Mouse (Mus musculus): ENCODE measurements at regions not wholly inside any gene's neighbourhood (a gene's known extent, or its start where the extent isn't known, plus 50 kb on each side); places are given as distances from the start of the nearest gene placed in this dataset.

GRCm38 (mm10) chr13:103513825-103514224, 179.5 kb upstream of the Mast4 start:
- DNase-seq (ENCODE audit: low spot score, missing footprints): no peak
- H3K36me3 ChIP-seq (ENCODE audit: control insufficient read depth, insufficient read depth, low read length): no peaks in the 10 kb centered on the region
- no peak overlapping the region for H3K4me3 ChIP-seq (ENCODE audit: low read depth, low read length)
- no peak for ATAC-seq (ENCODE audit: low FRiP score)
- no peaks in the 10 kb centered on the region for H3K27me3 ChIP-seq (ENCODE audit: control insufficient read depth, insufficient read depth, low read length)
- no peaks in the 10 kb centered on the region for H3K4me1 ChIP-seq (ENCODE audit: control insufficient read depth, insufficient read depth, low read length)
- 84% methylated on average over 1 of the region's 1 CpGs for WGBS
- no peak overlapping the region for H3K27ac ChIP-seq (ENCODE audit: low read depth, low read length)
- no peak overlapping the region for H3K9ac ChIP-seq (ENCODE audit: low read length)
- H3K4me2 ChIP-seq: no peak overlapping the region
- H3K9me3 ChIP-seq (ENCODE audit: control insufficient read depth, low read length): no peaks in the 10 kb centered on the region

- Histone ChIP-seq H3K9ac (ENCODE audit: low read length) (no peak overlapping the region), H3K36me3 (ENCODE audit: control insufficient read depth, insufficient read depth, low read length) (no peaks in the 10 kb centered on the region), H3K9me3 (ENCODE audit: control insufficient read depth, low read length) (no peaks in the 10 kb centered on the region), H3K27ac (ENCODE audit: low read depth, low read length) (no peak overlapping the region), H3K4me1 (ENCODE audit: control insufficient read depth, insufficient read depth, low read length) (no peaks in the 10 kb centered on the region), H3K4me2 (no peak overlapping the region), H3K4me3 (ENCODE audit: low read depth, low read length) (no peak overlapping the region), H3K27me3 (ENCODE audit: control insufficient read depth, insufficient read depth, low read length) (no peaks in the 10 kb centered on the region)
- 88% methylated on average over 7 of the region's 7 CpGs for WGBS
- DNase-seq (ENCODE audit: low spot score, missing footprints): no peak
- no peak for ATAC-seq (ENCODE audit: low FRiP score)
These were observed 178.2 kb upstream of the Mast4 start for GRCm38 (mm10) chr13:103512476-103512875.

GRCm38 (mm10) chr13:103504987-103505386, 170.7 kb upstream of the Mast4 start:
- Histone ChIP-seq H3K4me1 (ENCODE audit: control insufficient read depth, insufficient read depth, low read length) (no peaks in the 10 kb centered on the region), H3K27me3 (ENCODE audit: control insufficient read depth, insufficient read depth, low read length) (no peaks in the 10 kb centered on the region), H3K4me3 (ENCODE audit: low read depth, low read length) (no peak overlapping the region), H3K36me3 (ENCODE audit: control insufficient read depth, insufficient read depth, low read length) (no peaks in the 10 kb centered on the region), H3K9me3 (ENCODE audit: control insufficient read depth, low read length) (no peaks in the 10 kb centered on the region), H3K27ac (ENCODE audit: low read depth, low read length) (no peak overlapping the region), H3K4me2 (no peak overlapping the region), H3K9ac (ENCODE audit: low read length) (no peak overlapping the region)
- no peak for ATAC-seq (ENCODE audit: low FRiP score)
- DNase-seq (ENCODE audit: low spot score, missing footprints): no peak
- 87% methylated on average over 7 of the region's 7 CpGs for WGBS

- H3K9ac ChIP-seq (ENCODE audit: low read length): no peak overlapping the region
- H3K4me2 ChIP-seq: no peak overlapping the region
- no peaks in the 10 kb centered on the region for H3K4me1 ChIP-seq (ENCODE audit: control insufficient read depth, insufficient read depth, low read length)
- H3K27me3 ChIP-seq (ENCODE audit: control insufficient read depth, insufficient read depth, low read length): no peaks in the 10 kb centered on the region
- no peaks in the 10 kb centered on the region for H3K36me3 ChIP-seq (ENCODE audit: control insufficient read depth, insufficient read depth, low read length)
- DNase-seq (ENCODE audit: low spot score, missing footprints) (no peak), ATAC-seq (ENCODE audit: low FRiP score) (no peak)
- no peak overlapping the region for H3K4me3 ChIP-seq (ENCODE audit: low read depth, low read length)
- H3K9me3 ChIP-seq (ENCODE audit: control insufficient read depth, low read length): no peaks in the 10 kb centered on the region
- H3K27ac ChIP-seq (ENCODE audit: low read depth, low read length): no peak overlapping the region
- 85% methylated on average over 8 of the region's 8 CpGs for WGBS
These were observed 165.1 kb upstream of the Mast4 start for GRCm38 (mm10) chr13:103499376-103499775.

- H3K36me3 ChIP-seq (ENCODE audit: control insufficient read depth, insufficient read depth, low read length): no peaks in the 10 kb centered on the region
- no peak overlapping the region for H3K4me3 ChIP-seq (ENCODE audit: low read depth, low read length)
- no peak overlapping the region for H3K27ac ChIP-seq (ENCODE audit: low read depth, low read length)
- DNase-seq (ENCODE audit: low spot score, missing footprints): no peak
- no peak overlapping the region for H3K9ac ChIP-seq (ENCODE audit: low read length)
- H3K4me1 ChIP-seq (ENCODE audit: control insufficient read depth, insufficient read depth, low read length): no peaks in the 10 kb centered on the region; the same call in 1 of the 2 replicates
- WGBS: 86% methylated on average over 9 of the region's 9 CpGs
- no peak overlapping the region for H3K4me2 ChIP-seq
- H3K27me3 ChIP-seq (ENCODE audit: control insufficient read depth, insufficient read depth, low read length): no peaks in the 10 kb centered on the region
- no peaks in the 10 kb centered on the region for H3K9me3 ChIP-seq (ENCODE audit: control insufficient read depth, low read length)
- ATAC-seq (ENCODE audit: low FRiP score): no peak
These were observed 160.1 kb upstream of the Mast4 start for GRCm38 (mm10) chr13:103494371-103494770.

GRCm38 (mm10) chr13:103493567-103493966, 159.3 kb upstream of the Mast4 start:
- no peak overlapping the region for H3K4me3 ChIP-seq (ENCODE audit: low read depth, low read length)
- H3K4me1 ChIP-seq (ENCODE audit: control insufficient read depth, insufficient read depth, low read length): no peaks in the 10 kb centered on the region; the same call in 1 of the 2 replicates
- no peaks in the 10 kb centered on the region for H3K9me3 ChIP-seq (ENCODE audit: control insufficient read depth, low read length)
- H3K36me3 ChIP-seq (ENCODE audit: control insufficient read depth, insufficient read depth, low read length): no peaks in the 10 kb centered on the region
- H3K27me3 ChIP-seq (ENCODE audit: control insufficient read depth, insufficient read depth, low read length): no peaks in the 10 kb centered on the region
- no peak overlapping the region for H3K27ac ChIP-seq (ENCODE audit: low read depth, low read length)
- WGBS: 87% methylated on average over 7 of the region's 7 CpGs
- H3K9ac ChIP-seq (ENCODE audit: low read length): no peak overlapping the region
- DNase-seq (ENCODE audit: low spot score, missing footprints) (no peak), ATAC-seq (ENCODE audit: low FRiP score) (no peak)
- H3K4me2 ChIP-seq: no peak overlapping the region

GRCm38 (mm10) chr13:103490049-103490448, 155.8 kb upstream of the Mast4 start:
- ATAC-seq (ENCODE audit: low FRiP score): no peak
- no peak overlapping the region for H3K27ac ChIP-seq (ENCODE audit: low read depth, low read length)
- no peaks in the 10 kb centered on the region for H3K27me3 ChIP-seq (ENCODE audit: control insufficient read depth, insufficient read depth, low read length)
- WGBS: 11% methylated on average over 6 of the region's 6 CpGs
- H3K9me3 ChIP-seq (ENCODE audit: control insufficient read depth, low read length): no peaks in the 10 kb centered on the region
- peak; percentile 86 for DNase-seq (ENCODE audit: low spot score, missing footprints)
- H3K4me2 ChIP-seq: no peak overlapping the region
- H3K4me1 ChIP-seq (ENCODE audit: control insufficient read depth, insufficient read depth, low read length): no peaks in the 10 kb centered on the region; the same call in 1 of the 2 replicates
- no peak overlapping the region for H3K9ac ChIP-seq (ENCODE audit: low read length)
- H3K4me3 ChIP-seq (ENCODE audit: low read depth, low read length): no peak overlapping the region
- no peaks in the 10 kb centered on the region for H3K36me3 ChIP-seq (ENCODE audit: control insufficient read depth, insufficient read depth, low read length)

- ATAC-seq (ENCODE audit: low FRiP score) (no peak), DNase-seq (ENCODE audit: low spot score, missing footprints) (no peak)
- H3K27ac ChIP-seq (ENCODE audit: low read depth, low read length): no peak overlapping the region
- H3K4me2 ChIP-seq: no peak overlapping the region
- H3K36me3 ChIP-seq (ENCODE audit: control insufficient read depth, insufficient read depth, low read length): no peaks in the 10 kb centered on the region
- no peak overlapping the region for H3K9ac ChIP-seq (ENCODE audit: low read length)
- H3K27me3 ChIP-seq (ENCODE audit: control insufficient read depth, insufficient read depth, low read length): no peaks in the 10 kb centered on the region
- no peak overlapping the region for H3K4me3 ChIP-seq (ENCODE audit: low read depth, low read length)
- H3K4me1 ChIP-seq (ENCODE audit: control insufficient read depth, insufficient read depth, low read length): no peaks in the 10 kb centered on the region
- WGBS: 58% methylated on average over 5 of the region's 5 CpGs
- H3K9me3 ChIP-seq (ENCODE audit: control insufficient read depth, low read length): no peaks in the 10 kb centered on the region
These were observed 149.8 kb upstream of the Mast4 start for GRCm38 (mm10) chr13:103484092-103484491.

GRCm38 (mm10) chr13:103483392-103483791, 149.1 kb upstream of the Mast4 start:
- WGBS: 70% methylated on average over 7 of the region's 7 CpGs
- H3K9me3 ChIP-seq (ENCODE audit: control insufficient read depth, low read length): no peaks in the 10 kb centered on the region
- H3K9ac ChIP-seq (ENCODE audit: low read length): no peak overlapping the region
- H3K4me3 ChIP-seq (ENCODE audit: low read depth, low read length): no peak overlapping the region
- ATAC-seq (ENCODE audit: low FRiP score) (no peak), DNase-seq (ENCODE audit: low spot score, missing footprints) (no peak)
- no peak overlapping the region for H3K27ac ChIP-seq (ENCODE audit: low read depth, low read length)
- H3K4me1 ChIP-seq (ENCODE audit: control insufficient read depth, insufficient read depth, low read length): no peaks in the 10 kb centered on the region
- no peaks in the 10 kb centered on the region for H3K27me3 ChIP-seq (ENCODE audit: control insufficient read depth, insufficient read depth, low read length)
- H3K4me2 ChIP-seq: no peak overlapping the region
- H3K36me3 ChIP-seq (ENCODE audit: control insufficient read depth, insufficient read depth, low read length): no peaks in the 10 kb centered on the region

- Histone ChIP-seq H3K4me3 (ENCODE audit: low read depth, low read length) (no peak overlapping the region), H3K4me2 (no peak overlapping the region), H3K27ac (ENCODE audit: low read depth, low read length) (no peak overlapping the region), H3K27me3 (ENCODE audit: control insufficient read depth, insufficient read depth, low read length) (no peaks in the 10 kb centered on the region), H3K9me3 (ENCODE audit: control insufficient read depth, low read length) (no peaks in the 10 kb centered on the region), H3K9ac (ENCODE audit: low read length) (no peak overlapping the region), H3K36me3 (ENCODE audit: control insufficient read depth, insufficient read depth, low read length) (no peaks in the 10 kb centered on the region), H3K4me1 (ENCODE audit: control insufficient read depth, insufficient read depth, low read length) (no peaks in the 10 kb centered on the region)
- DNase-seq (ENCODE audit: low spot score, missing footprints) (no peak), ATAC-seq (ENCODE audit: low FRiP score) (no peak)
- 82% methylated on average over 6 of the region's 6 CpGs for WGBS
These were observed 142.0 kb upstream of the Mast4 start for GRCm38 (mm10) chr13:103476328-103476727.

All from midbrain, embryonic 11.5 days (tissue).